14 mouse cellular contexts compared by ENCODE assay signal in the genomic region with DNA sequence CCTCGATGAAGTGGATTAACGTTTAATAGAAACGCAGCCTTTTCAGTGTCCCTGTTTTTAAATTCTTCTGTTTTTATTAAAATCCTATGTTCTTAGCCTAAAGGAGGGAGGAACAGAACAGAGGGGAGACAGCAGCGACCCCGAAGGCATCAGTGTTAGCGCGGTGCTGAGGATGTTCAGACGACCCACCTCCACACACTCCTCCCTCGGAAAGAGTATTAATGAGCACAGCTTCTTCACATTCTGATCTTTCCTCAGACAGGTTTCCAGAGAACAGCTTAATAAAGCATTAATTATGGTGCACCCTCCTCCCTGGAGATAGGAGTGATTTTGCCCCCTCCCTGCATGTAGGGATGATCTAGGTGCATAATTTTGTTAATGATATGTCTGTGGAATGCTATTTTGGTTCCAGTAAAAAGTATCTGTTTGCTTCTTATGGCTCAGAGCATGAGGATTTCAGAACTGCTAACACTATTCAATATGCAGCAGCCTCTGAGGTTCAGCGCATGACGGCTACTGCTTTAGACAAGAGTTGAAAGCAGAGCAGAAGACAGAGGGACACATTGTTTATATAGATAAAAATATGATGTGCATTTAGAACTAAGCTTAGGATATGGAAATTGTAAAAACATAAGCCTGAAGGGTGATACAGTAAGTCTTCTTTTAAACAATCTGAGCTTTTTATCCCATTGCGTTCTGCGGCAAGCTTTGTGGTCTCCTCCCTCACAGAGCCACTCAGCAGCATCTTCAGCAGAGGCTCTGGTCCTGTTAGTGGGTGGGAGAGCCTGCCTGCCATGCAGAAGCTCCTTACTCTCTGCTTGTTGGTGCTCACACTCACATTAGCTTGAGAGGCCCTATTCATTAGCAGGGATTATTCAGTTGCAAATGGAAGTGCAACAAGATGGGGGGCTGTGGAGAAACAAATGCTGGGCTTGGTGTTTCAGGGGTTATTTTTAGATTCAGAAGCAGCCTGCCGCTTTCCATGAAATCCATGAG. TPM values are rescaled to one million over a fixed set of nuclear protein-coding genes. Genes with fewer than 3 reads are reported as not detected.
A peak's percentile ranks its signal among the peaks of the same experiment; 100 is the strongest.
DNase-seq lines count a peak whose midpoint lies in the region; ATAC-seq lines count a peak whose summit lies in the region.
"Had no signal": no experiment of that assay in that cellular context is flagged by ENCODE, and none has a peak within 500 bp of the region (broad histone marks: within the 10 kb centered on the region; RNA-seq: fewer than 3 reads in every experiment).

No protein-coding gene starts in this region.

- no peak for DNase-seq in frontal cortex, postnatal 25 days (ENCODE audit: low spot score in 2 of 2)
- DNase-seq in retina, postnatal 1 day: peak; percentile 16
- DNase-seq in retina, embryonic 14.5 days (ENCODE audit: low spot score): no peak
- DNase-seq in heart, adult 11 months: no peak
- no peak for DNase-seq in natural killer cell, adult 2 months (ENCODE audit: low spot score in 2 of 2)
- no peak for DNase-seq in gastrocnemius, postnatal 36 days
- DNase-seq: adrenal gland, adult 8-10 months; cerebellum, adult 11 months; kidney, adult 8-10 months had no signal

- no peaks in the 10 kb centered on the region for H3K9me3 ChIP-seq in midbrain, embryonic 15.5 days
- H3K9me3 ChIP-seq: embryonic facial prominence, embryonic 12.5 days; heart, embryonic 15.5 days; limb, embryonic 12.5 days had no signal

- H3K9ac ChIP-seq in midbrain, embryonic 15.5 days: no peak overlapping the region
- H3K9ac ChIP-seq: embryonic facial prominence, embryonic 12.5 days; heart, embryonic 15.5 days; limb, embryonic 12.5 days had no signal

- intact Hi-C loops in gastrocnemius, postnatal 36 days (cut with DNase I): no loop called here

- peaks cover 9% of the 10 kb centered on the region for H3K4me1 ChIP-seq in midbrain, embryonic 15.5 days
- H3K4me1 ChIP-seq: embryonic facial prominence, embryonic 12.5 days; heart, embryonic 15.5 days; limb, embryonic 12.5 days had no signal

- no peak overlapping the region for H3K4me3 ChIP-seq in midbrain, embryonic 15.5 days
- H3K4me3 ChIP-seq: embryonic facial prominence, embryonic 12.5 days; heart, embryonic 15.5 days; limb, embryonic 12.5 days had no signal

- 46% methylated on average over 14 of the region's 14 CpGs for WGBS in midbrain, embryonic 15.5 days

- no peaks in the 10 kb centered on the region for H3K27me3 ChIP-seq in midbrain, embryonic 15.5 days (replicated peaks)
- H3K27me3 ChIP-seq: embryonic facial prominence, embryonic 12.5 days; heart, embryonic 15.5 days had no signal

- H3K36me3 ChIP-seq in midbrain, embryonic 15.5 days (replicated peaks): no peaks in the 10 kb centered on the region
- H3K36me3 ChIP-seq: embryonic facial prominence, embryonic 12.5 days; heart, embryonic 15.5 days; limb, embryonic 12.5 days had no signal

- H3K4me2 ChIP-seq in midbrain, embryonic 15.5 days: peak overlapping the region; percentile 1; the same call in 1 of the 2 replicates
- H3K4me2 ChIP-seq: embryonic facial prominence, embryonic 12.5 days; heart, embryonic 15.5 days; limb, embryonic 12.5 days had no signal

- peak; percentile 92 for ATAC-seq in frontal cortex, adult (ENCODE audit: low TSS enrichment)
- ATAC-seq in midbrain, embryonic 15.5 days (replicated peaks): peak; percentile 88

- peak overlapping the region; percentile 46 for H3K27ac ChIP-seq in midbrain, embryonic 15.5 days
- H3K27ac ChIP-seq: embryonic facial prominence, embryonic 12.5 days; heart, embryonic 15.5 days; limb, embryonic 12.5 days had no signal

RNA-seq across cellular contexts. Expression of a gene that starts 27.8 kb away (rescaled TPM):
- 85.8 and 86.1 TPM in 2 replicates for polyA plus RNA-seq in midbrain, embryonic 15.5 days (2015; fragmentation: Nextera tagmentation; extraction: Ambion mirVana)
- under 1 TPM; 0.77 to 0.81 TPM for total RNA-seq in gastrocnemius, postnatal 36 days (2021)
